8 mouse cellular contexts compared by ENCODE assay signal in genomic region chr6:29166196-29166595, GRCm38 (mm10). TPM values are rescaled to one million over a fixed set of nuclear protein-coding genes. Genes with fewer than 3 reads are reported as not detected.
DNase-seq lines count a peak whose midpoint lies in the region; ATAC-seq and TF ChIP-seq lines count a peak whose summit lies in the region.

No protein-coding gene starts in this region.

- WGBS in liver, adult 2 months = 3% methylated on average over 1 of the region's 1 CpGs
- 0% methylated on average over 1 of the region's 1 CpGs for WGBS in liver, embryonic 12.5 days (ENCODE audit: insufficient replicate concordance)
- 7% methylated on average over 1 of the region's 1 CpGs for WGBS in hindbrain, embryonic 12.5 days

- H3K36me3 ChIP-seq in liver, adult 2 months (ENCODE audit: control insufficient read depth, insufficient read depth, low read length) = no peaks in the 10 kb centered on the region
- H3K36me3 ChIP-seq in liver, embryonic 12.5 days = no peaks in the 10 kb centered on the region
- no peaks in the 10 kb centered on the region for H3K36me3 ChIP-seq in hindbrain, embryonic 12.5 days

- peaks cover 7% of the 10 kb centered on the region for H3K4me1 ChIP-seq in liver, adult 2 months (ENCODE audit: control insufficient read depth, insufficient read depth, low read length)
- H3K4me1 ChIP-seq in liver, embryonic 12.5 days = peaks cover 38% of the 10 kb centered on the region
- peaks cover 31% of the 10 kb centered on the region for H3K4me1 ChIP-seq in hindbrain, embryonic 12.5 days

- H3K4me3 ChIP-seq in liver, adult 2 months (ENCODE audit: insufficient read depth, low read depth, low read length) = no peak overlapping the region
- H3K4me3 ChIP-seq in liver, embryonic 12.5 days = no peak overlapping the region
- no peak overlapping the region for H3K4me3 ChIP-seq in hindbrain, embryonic 12.5 days

- DNase-seq in CD4-positive, CD25-positive, alpha-beta regulatory T cell, adult 2 months (ENCODE audit: low read depth, low spot score) = peak; percentile 78
- peak; percentile 29 for DNase-seq in liver, adult 2 months (ENCODE audit: extremely low read depth, low read depth, low spot score)
- peak; percentile 51 for DNase-seq in cerebellum, adult 9-11 months
- peak; percentile 57 for DNase-seq in lung, postnatal 14 days
- DNase-seq in spleen, postnatal 4 days (ENCODE audit: low spot score in 2 of 2) = no peak

- no peak overlapping the region for H3K27ac ChIP-seq in liver, adult 2 months (replicated peaks; ENCODE audit: insufficient read depth, low read depth, low read length)
- H3K27ac ChIP-seq in liver, embryonic 12.5 days = no peak overlapping the region
- H3K27ac ChIP-seq in hindbrain, embryonic 12.5 days = no peak overlapping the region

- TF ChIP-seq POLR2A in liver, adult 2 months (IDR thresholded peaks at IDR 0.05; ENCODE audit: extremely low read depth, insufficient read depth, low read length) = no peak

- ATAC-seq in CD4-positive, CD25-positive, alpha-beta regulatory T cell, adult 4 months = no peak
- no peak for ATAC-seq in liver, embryonic 12.5 days
- peak; percentile 43; the same call in 1 of the 2 replicates for ATAC-seq in hindbrain, embryonic 12.5 days (ENCODE audit: low FRiP score)

- peaks cover 3% of the 10 kb centered on the region; the same call in 1 of the 2 replicates for H3K79me2 ChIP-seq in liver, adult 2 months (ENCODE audit: control insufficient read depth, insufficient read depth, low read length)

- TF ChIP-seq CTCF in liver, adult 2 months (IDR thresholded peaks at IDR 0.05; ENCODE audit: low read depth, low read length) = 0 out of 2 replicates have a peak, but pooled peaks have one; percentile 35

- H3K9me3 ChIP-seq in liver, embryonic 12.5 days (replicated peaks) = no peaks in the 10 kb centered on the region
- no peaks in the 10 kb centered on the region for H3K9me3 ChIP-seq in hindbrain, embryonic 12.5 days (replicated peaks)

- H3K9ac ChIP-seq in liver, adult 2 months (ENCODE audit: low read depth, low read length) = no peak overlapping the region
- no peak overlapping the region for H3K9ac ChIP-seq in liver, embryonic 12.5 days
- no peak overlapping the region for H3K9ac ChIP-seq in hindbrain, embryonic 12.5 days

- no peak overlapping the region for H3K4me2 ChIP-seq in liver, embryonic 12.5 days
- H3K4me2 ChIP-seq in hindbrain, embryonic 12.5 days (replicated peaks) = no peak overlapping the region

- H3K27me3 ChIP-seq in liver, adult 2 months (ENCODE audit: control insufficient read depth, insufficient read depth, low read length) = peaks cover 9% of the 10 kb centered on the region
- H3K27me3 ChIP-seq in liver, embryonic 12.5 days (replicated peaks) = peaks cover 58% of the 10 kb centered on the region
- peaks cover 45% of the 10 kb centered on the region for H3K27me3 ChIP-seq in hindbrain, embryonic 12.5 days

RNA-seq across cellular contexts. Expression of gene Rbm28, which starts 1.4 kb away (rescaled TPM):
- 10 to 100 TPM; 60.2 to 62.8 TPM for polyA plus RNA-seq in CD4-positive, CD25-positive, alpha-beta regulatory T cell, adult 4 months (2017; shearing (Covaris generic))
- 8.0 and 9.7 TPM in 2 replicates for total RNA-seq in liver, adult 2 months (2014; rRNA removed)
- 3.0 and 3.3 TPM in 2 replicates for polyA plus RNA-seq in liver, adult 2 months (2012; rRNA removed)
- 23.2 and 27.2 TPM in 2 replicates for polyA plus RNA-seq in liver, embryonic 12.5 days (2016; fragmentation: Nextera tagmentation; extraction: Ambion mirVana)
- 57.7 and 61.0 TPM in 2 replicates for polyA plus RNA-seq in hindbrain, embryonic 12.5 days (2016; fragmentation: Nextera tagmentation; extraction: Ambion mirVana)

RNA-seq across cellular contexts. Expression of gene Prrt4, which starts 13.2 kb away (rescaled TPM):
- under 1 TPM; 0.16 to 0.28 TPM for polyA plus RNA-seq in CD4-positive, CD25-positive, alpha-beta regulatory T cell, adult 4 months (2017; shearing (Covaris generic))
- under 0.01 TPM in 1 of 2 replicates, not detected in the other for total RNA-seq in liver, adult 2 months (2014; rRNA removed)
- polyA plus RNA-seq in liver, adult 2 months (2012; rRNA removed) = 0.02 and 0.11 TPM in 2 replicates
- 0.07 and 0.12 TPM in 2 replicates for polyA plus RNA-seq in liver, embryonic 12.5 days (2016; fragmentation: Nextera tagmentation; extraction: Ambion mirVana)
- 2.4 and 2.6 TPM in 2 replicates for polyA plus RNA-seq in hindbrain, embryonic 12.5 days (2016; fragmentation: Nextera tagmentation; extraction: Ambion mirVana)

RNA-seq across cellular contexts. Expression of gene Impdh1, which starts 50.0 kb away (rescaled TPM):
- 10 to 100 TPM; 18.5 to 22.7 TPM for polyA plus RNA-seq in CD4-positive, CD25-positive, alpha-beta regulatory T cell, adult 4 months (2017; shearing (Covaris generic))
- total RNA-seq in liver, adult 2 months (2014; rRNA removed) = 1.1 and 2.6 TPM in 2 replicates
- polyA plus RNA-seq in liver, adult 2 months (2012; rRNA removed) = 3.4 and 5.2 TPM in 2 replicates
- polyA plus RNA-seq in liver, embryonic 12.5 days (2016; fragmentation: Nextera tagmentation; extraction: Ambion mirVana) = 13.7 and 14.3 TPM in 2 replicates
- 49.9 and 52.4 TPM in 2 replicates for polyA plus RNA-seq in hindbrain, embryonic 12.5 days (2016; fragmentation: Nextera tagmentation; extraction: Ambion mirVana)

Comparison
In these comparisons a context has a peak if more than half of its experiments do, and no peak if none do; other contexts are left out.
1. DNase-seq: peak in CD4-positive, CD25-positive, alpha-beta regulatory T cell, adult 2 months (single experiment), liver, adult 2 months (single experiment), cerebellum, adult 9-11 months (single experiment) and lung, postnatal 14 days (single experiment); none in spleen, postnatal 4 days (0 of 2).